Mouse (Mus musculus): ENCODE measurements around the gene Phlpp1.

DNA sequence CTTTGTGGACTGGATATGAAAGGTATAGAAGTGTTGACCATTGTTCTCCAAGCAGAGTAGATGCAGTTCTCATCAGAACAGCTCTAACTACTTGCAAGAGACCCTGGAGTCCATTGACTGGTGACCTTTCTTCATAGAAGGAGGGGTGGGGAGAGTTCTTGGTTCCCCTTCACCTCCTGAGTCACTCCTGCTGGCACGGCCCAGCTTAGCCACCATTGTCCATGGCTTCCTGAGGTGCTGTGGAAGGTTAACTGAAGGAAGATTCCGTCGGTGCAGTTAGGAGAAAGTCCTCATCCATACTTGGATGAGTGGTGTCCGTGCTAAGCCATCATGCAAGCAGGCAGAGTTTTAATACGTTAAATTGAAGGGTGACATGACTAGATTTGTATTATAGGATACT, 17.8 kb downstream of the Phlpp1 start:
- TF ChIP-seq CTCF (conservative IDR thresholded peaks at IDR 0.05; ENCODE audit: low read length) (no peak), POU5F1 (IDR thresholded peaks at IDR 0.05; ENCODE audit: borderline replicate concordance, low read length) (no peak), NANOG (IDR thresholded peaks at IDR 0.05; ENCODE audit: borderline replicate concordance, low read length) (no peak)

Data from E14TG2a.4 (cell line).